Mouse (Mus musculus): ENCODE data around the gene Gdf9.
"Not testable (repeated sequence)": the region's sequence is repeated elsewhere in the genome, so short reads cannot be mapped to it uniquely, and the experiment has no call there.

Gene Gdf9

DNA sequence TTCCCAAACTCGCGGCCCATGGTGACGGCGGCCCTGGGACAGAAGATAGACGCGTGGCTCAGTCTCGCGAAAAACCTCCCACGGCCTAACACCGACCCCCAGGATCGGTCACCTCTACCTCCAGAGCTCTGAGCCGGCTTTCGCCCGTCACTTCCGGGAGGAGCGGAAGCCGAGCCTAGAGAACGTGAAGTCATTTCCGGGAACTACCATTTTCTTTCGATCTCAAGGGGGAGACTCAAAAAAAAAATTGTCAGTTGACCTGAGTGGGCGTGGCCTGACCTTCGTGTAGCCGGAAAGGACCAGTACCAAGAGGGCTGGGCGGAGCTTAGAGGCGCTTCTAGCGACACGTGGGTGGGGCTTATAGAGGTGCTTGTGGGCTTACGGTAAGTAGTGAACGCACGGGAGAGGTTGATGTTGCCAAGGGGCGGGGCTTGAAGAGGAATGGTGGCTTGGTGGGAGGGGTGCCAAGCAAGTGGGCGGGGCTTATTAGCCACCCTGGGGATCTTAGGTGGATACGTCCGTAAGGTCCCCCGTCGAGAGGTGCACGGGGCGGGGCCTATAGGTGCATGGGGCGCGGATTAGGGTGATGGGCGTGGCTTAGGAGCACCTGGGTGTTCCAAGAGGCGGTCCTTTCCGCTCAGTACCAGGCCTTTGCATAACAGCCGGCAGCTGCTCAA, at the start of gene Gdf9, which contains the start of gene Uqcrq:
Gene Gdf9 (plus strand): TSS at position 354 of the 677 bp plus-strand sequence.
Gene Uqcrq (minus strand): TSS at position 162 of the 677 bp plus-strand sequence.
- peak; percentile 100 for DNase-seq

DNA sequence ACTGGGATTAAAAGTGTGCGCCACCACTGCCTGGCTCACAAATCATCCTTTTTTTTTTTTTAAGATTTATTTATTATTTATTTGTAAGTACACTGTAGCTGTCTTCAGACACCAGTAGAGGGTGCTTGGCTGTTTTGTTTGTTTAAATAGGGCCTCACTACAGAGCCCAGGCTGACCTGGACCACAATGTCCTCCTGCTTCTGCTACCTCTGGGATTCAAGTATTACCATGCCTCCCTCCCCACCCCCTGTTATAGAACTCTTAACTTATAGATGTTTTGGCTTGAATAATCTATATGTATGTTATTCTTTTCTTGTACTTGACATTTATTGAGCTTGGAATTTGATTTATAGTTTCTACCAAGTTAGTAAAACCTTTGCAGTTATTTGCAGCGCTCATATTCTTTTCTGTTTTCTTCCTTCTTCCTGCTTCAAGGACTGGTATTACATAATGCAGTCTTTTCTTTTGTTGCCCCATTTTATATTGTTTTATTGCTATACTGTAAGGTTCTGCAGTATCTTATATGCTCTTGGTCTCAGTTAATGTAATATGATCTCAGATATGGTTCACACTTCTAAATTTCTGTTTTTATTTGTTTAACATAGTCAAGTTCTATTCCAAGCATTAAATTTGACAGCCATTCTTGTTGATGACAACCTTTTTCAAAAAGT, 46.9 kb upstream of the Gdf9 start:
- no peak for DNase-seq

DNA sequence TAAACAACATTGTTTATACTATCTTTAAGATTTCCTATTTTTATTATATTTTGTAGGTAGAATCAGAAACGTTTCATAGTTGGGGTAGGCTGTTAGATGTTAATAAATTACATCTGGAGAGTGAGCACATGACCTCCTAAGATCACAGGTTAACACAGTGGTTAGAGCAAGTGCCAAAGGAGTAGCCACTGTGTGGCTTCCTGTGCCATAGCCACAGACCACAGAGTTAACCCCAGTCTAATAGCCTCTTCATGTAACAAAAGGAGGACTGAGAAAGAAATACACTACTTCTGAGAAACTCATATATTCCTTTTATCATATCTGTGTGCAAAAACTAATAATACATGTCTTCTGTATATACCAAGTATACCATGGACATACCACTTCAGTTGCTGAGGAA, 37.0 kb upstream of the Gdf9 start:
- DNase-seq = no peak

DNA sequence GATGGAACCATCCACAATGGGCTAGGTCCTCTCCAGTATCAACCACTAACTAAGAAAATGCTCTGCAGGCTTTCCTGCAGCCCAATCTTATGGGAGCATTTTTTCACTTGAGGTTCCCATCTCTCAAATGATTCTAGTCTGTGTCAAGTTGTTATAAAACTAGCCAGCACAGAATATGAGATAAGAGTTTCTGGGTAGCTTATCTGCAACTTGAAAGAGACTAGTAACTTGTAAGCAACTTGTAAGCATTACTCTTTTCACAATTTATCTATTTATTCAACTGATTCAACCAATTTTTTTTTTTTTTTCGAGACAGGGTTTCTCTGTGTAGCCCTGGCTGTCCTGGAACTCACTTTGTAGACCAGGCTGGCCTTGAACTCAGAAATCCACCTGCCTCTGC, 27.2 kb upstream of the Gdf9 start:
- no peak for DNase-seq

DNA sequence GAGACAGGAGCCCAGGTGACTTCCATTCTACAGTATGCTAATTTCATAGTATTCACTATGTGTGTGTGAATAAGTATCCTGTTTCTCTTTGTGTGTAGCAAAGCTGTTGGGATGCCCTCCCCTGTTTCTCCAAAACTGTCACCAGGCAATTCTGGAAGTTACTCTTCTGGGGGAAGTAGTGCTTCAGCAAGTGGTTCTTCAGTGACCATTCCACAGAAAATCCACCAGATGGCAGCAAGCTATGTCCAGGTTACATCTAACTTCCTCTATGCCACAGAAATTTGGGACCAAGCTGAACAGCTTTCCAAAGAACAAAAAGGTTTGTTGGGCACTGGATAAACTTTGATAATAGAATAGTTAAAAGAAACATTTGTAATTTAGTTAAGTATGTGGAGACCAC, 19.1 kb upstream of the Gdf9 start:
- DNase-seq = no peak

DNA sequence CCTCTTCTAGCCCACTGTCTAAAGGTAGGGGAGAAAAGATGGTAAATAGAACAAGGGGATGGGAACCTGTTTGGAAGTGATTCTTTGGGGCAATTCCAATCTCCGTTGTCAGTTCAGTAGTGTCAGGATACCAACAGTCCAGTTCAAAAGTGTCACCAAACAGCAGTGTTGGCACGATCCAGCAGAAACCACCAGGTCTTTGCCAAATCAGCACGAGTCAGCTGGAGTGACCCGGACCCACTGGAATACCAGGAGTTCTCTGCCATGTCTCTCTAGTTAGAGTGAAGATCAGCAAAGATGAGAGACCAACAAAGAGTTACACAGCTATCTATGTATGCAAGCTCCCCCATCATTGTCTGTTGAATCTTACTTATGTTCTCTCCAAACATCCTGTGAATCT, 17.0 kb upstream of the Gdf9 start:
- no peak for DNase-seq

DNA sequence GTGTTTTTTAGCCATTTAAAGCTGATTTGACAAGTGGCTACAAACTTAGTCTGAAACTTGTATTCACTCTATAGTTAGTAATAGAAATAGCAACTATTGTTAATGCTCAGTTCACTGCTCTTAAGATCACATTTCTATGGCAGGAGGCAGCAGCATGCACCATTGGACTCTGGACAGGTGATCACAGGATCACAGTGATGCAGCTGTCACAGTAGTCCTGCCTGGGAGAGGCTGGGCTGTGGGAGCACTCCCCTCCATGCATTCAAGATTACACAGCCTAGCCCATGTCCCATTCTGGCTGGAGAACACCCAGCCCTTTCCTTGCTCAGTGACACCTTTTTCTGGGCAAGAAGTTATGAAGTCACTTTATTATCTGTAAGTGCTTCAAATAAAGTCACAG, 12.8 kb upstream of the Gdf9 start:
- DNase-seq = no peak

DNA sequence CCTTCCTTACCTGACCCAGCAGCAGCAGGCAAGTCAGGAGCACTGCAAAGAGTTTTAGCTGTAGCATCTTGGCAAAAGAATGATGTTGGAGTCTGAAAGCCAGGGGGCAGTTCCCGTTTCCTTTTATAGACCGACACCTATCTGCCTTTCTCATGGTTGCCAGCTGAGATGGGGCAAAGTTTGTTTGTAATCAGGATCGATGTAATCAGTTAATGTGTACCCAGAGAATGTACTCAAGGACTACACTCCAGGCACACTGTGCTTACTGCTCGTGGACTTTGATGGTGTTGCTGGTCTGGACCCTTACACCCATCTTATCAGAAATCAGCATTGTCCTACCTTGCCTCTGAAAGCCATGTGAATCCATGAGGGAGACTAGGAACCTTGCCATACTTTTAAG, 7.8 kb upstream of the Gdf9 start, which contains the start of gene Leap2:
Gene Leap2 (minus strand): TSS at position 135 of the 400 bp plus-strand sequence.
- no peak for DNase-seq

DNA sequence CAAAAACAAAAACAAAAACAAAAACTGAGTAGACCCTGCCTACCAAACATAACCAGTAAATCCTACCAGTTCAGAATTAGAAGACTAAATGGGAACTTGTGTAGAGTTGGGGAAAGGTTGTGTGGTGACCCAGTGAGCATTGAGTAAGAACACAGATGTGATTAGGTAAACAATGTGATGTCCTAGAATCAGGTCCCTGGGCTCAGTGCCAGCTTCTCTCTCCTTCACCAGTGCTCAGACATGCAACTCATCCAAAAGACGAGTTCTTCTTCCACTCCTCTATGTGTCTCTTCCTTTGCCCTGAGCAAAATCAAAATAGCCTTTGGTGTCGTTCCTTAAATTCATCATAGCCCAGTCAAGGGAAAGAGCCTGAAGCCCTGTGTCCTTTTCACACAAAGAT, 6.0 kb upstream of the Gdf9 start:
- DNase-seq = peak in 1 of 2 experiments; percentile 54

DNA sequence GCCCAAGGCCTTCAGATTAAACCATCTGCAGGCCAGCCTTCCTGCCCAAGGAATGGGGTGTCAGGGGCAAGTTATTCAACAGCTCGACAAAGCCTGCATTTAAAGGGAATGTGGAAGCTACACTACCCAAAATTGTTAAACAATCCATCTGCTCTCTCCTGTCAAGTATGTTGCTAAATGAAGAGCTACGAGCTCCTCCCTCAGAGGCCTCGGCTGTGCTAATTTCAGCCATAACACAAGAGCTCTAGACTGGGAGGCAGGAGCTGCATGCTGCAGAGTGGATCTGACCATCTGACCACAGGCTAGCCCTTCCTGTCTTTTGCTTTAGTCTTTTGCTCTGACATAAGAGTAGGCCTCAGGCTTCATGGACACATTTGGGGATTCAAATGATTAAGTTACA, 5.6 kb upstream of the Gdf9 start:
- no peak for DNase-seq

DNA sequence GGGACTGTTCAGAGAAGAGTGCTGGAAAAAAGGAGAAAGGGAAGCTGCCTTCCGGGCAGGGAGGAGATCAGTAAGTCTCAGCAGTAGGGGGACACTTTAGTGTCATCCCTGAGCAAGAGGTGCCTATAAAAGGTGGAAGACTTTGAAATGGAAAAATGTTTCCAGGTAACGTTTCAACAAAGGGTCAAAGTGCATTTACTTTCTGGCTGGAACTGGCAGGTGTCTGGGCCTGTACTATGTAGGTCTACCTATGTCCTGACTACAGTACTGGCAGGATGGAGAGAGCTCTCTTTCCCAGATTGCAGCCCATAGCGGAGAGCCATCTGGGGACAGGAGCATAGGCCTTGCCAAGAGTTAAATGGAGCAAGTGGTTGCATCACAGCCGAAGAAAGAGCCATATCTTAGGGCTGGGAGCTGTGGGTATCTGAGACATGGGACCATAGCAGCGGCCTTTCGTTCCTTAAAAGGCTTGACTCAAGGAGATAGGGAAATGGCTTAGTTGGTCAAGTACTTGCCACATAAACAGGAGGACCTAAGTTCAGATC, 5.0 kb upstream of the Gdf9 start:
- peak in 1 of 2 experiments; percentile 43 for DNase-seq

DNA sequence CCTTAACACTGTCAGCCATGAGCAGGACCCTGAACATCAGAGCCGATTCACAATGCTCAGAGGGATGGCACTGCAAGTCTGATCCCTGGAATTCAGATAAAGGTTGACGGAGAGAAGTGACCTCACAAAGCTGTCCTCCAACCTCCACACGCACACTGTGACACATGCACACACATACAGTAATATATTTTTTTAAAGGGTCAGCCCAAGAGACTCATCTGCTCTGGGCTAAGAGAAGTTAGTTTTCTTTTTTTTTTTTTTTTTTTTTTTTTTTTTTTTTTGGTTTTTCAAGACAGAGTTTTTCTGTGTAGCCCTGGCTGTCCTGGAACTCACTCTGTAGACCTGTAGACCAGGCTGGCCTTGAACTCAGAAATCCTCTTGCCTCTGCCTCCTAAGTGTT, 3.9 kb upstream of the Gdf9 start:
- not testable (repeated sequence) for DNase-seq

DNA sequence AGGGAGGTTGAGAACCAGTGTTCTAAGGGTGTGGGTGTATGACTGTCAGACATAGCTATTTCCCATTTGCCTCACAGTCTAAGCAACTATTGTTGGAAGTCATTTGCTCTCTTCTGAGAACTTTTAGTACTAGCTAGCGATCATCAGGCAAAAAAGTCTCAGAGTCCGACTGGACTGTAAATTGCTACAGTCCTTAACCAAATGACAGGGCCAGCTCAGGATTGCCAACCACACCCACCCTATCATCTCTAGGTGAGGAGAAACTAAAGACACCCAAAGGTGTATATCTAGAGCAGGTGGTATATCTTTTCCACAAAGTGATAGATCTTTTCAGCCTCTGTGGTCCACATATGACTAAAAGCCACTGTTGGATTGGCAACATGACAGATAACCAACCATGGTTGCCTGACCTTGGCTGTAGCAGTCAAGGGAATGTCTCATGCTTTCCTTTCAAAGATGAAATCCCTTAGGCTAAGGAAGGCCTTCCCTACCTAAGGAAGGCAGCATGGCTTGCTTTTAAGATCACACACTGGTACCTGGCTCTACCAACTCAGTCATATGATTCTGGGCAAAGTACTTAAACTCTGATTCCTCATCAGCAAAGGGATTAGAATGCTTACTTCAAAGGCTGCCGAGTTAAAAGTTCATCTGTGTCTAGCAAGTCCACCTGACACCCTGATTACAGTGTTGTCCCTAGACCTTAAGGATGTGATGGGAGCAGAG, 2.7 kb upstream of the Gdf9 start:
- DNase-seq = no peak

DNA sequence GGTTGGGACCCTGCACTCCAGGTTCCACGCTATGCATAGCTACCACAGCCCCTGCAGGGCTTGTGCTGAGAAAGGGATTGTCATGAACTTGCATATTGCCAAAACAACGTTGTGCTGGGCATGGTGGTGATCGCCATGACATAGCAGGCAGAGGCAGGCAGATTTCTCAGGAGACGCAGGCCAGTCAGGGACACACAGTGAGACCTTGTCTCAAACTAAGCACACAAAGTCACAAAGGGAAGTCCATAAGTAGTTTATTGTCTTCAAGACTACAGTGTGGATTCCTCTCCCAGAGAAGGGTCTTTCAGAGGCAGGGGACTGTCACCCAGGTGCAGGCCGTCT, 2.1 kb upstream of the Gdf9 start:
- no peak for DNase-seq

DNA sequence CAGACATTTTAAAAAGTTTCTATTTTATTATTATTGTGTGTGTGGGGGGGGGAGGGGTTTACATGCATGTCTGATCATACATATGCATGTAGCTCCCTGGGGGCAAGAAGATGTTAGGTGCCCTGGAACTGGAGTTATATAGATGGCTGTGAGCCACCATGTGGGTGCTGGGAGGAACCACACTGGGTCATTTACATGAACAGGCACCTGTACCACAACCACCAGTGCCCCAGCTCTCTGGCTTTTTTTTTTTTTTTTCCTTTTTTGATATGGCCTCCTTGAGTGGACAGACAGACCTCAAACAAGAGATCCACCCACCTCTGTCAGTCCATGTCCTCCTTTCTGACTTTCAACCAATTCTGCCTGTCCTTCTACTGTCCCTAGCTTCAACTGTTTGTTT, 1.6 kb upstream of the Gdf9 start:
- no peak for DNase-seq

DNA sequence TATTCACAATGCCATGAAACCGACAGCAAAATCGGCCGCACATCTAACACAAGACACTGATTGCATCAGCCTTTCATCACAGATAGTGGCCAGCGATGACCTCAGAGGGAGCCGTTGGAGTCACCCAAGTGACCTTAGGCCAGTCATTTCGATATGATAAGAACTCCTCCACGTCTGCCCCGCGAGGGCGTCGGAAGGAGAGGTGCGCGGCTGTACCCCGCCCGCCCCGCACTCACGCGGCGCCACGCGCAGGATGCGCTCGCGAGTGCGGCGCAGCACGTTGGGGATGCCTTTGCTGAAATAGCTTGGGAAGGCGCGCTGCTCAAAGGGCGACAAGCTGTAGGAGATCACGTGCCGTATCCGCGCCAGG, 538 bp upstream of the Gdf9 start:
- no peak for DNase-seq

DNA sequence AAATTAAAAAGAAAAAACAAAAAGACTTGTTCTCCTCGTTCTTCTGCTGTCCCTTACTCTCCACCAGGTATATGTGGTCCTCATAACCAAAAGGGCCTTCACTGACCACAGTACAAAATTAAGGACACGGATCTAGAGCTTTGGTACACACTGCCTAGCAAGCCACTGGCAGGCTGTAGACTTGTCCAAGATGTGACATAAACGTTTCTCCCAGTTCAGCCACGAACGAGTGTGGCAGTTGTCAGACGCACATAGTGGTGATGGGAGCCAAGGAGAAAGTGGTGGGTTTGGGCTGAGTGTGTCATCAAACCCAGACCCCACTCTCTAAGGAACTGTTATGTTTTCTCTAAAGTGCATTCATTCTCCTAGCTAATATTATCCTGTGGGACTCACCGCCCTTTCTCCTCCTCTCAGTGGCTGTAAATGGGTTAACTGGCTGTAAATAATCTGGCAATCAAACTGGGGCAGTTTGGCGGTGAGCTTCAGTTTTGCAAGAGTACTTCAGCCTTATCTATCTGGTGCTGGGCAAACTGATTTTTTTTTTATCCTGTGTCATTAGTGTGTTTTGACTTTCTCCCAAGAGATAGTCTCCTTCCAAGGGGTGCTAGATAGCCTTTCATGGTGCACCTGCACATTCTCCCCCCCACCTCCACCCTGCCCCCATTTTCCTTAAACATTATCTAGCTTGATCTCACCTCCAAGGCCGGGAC, 679 bp downstream of the Gdf9 start:
- no peak for DNase-seq

DNA sequence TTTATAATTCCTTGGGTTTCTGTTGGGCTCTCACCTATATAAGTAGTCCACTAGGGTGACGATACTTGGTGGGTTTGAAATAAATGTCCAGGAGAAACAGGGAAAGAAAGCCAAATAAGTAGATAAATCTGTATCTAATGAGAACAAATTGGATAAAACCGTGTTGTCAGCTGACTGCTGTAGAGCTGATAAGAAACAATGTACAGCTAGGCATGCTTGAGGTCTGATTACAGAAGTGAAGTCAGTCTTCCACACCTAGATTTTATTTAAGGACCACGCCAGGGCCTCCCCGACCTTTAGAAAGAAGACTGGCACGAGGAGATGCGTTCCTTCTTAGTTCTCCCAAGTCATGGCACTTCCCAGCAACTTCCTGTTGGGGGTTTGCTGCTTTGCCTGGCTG, 2.2 kb downstream of the Gdf9 start:
- no peak for DNase-seq

DNA sequence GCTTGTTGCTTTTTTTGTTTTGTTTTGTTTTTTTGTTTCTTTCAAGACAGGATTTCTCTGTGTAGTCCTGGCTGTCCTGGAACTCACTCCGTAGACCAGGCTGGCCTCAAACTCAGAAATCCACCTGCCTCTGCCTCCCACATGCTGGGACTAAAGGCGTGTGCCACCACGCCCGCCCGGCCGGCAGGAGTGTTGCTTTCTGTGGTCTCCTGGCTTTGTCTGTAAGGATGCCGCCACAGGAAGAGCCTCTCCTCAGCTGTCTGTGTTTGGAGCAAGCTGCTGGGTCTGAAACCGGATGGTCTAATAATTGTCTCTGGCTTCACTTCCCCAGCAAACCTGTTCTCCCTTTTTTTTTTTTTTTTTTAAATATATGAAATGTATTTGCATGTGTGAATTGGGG, 4.7 kb downstream of the Gdf9 start:
- no peak for DNase-seq

DNA sequence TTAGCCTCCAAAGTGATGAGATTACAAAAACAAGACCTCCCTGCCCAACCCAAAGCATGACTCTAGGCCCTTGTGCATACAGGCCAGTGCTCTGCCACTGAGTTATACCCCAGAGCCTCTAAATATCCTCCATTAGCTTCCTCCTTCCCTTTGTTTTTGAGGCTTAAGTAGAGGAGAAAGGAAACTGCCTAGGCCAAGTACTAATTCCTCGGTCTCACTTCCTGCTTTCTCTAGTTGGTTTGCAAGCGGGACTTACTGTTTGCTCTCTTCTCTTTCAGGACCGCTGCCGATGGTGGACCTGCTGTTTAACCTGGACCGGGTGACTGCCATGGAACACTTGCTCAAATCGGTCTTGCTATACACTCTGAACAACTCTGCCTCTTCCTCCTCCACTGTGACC, 5.5 kb downstream of the Gdf9 start:
- no peak for DNase-seq

DNA sequence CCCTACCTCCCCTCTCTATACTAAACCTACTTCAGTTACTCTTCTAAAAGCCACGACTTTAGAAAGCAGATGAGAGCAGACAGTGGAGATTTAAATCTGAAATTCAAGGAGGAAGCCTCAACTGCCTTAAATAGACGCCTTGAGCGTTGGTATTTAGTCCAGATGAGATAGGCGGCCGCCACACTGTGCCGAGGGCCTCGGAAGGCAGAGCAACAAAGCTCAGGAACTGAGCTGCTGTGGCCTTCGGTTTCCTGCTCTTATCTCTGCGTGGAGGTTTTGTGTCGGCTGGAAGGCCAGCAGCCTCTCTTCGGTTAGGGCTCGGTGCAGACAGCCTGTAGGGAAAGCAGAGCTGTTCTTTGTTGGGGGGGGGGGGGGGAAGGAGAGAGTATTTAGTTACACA, 11.1 kb downstream of the Gdf9 start:
- DNase-seq = no peak

DNA sequence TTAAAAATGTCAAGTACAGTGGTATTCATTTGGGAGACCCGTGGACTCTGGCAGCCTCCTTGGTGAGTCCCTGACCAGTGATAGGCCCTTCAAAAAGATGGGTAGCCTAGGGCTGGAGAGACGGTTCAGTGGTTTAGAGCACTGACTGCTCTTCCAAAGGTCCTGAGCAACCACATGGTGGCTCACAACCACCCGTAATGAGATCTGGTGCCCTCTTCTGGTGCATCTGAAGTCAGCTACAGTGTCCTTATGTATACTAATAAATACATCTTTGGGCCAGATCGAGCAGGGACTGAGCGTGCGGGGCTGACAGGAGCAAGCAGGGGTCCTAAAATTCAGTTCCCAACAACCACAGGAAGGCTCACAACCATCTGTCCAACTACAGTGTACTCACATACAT, 13.0 kb downstream of the Gdf9 start:
- DNase-seq = peak in 1 of 2 experiments; percentile 63

DNA sequence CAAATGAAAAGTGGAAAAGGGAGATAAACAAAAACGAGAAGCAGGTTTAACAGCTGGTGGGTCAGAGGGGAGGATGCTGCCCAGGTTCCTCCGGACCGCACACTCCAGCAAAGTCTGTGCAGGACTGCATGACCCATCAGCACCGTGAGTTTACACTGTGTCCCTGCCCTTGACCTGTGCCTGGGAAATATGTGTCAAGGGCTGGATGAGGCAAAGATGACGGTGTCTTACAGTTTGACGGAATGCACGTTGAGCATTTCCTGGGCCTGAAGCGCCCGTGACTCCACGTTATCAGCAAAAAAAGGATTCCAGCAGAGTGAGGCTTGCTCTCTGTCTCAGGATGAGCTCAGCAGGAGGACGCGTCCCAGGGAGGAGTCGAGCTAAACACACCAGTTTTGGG, 14.7 kb downstream of the Gdf9 start:
- no peak for DNase-seq

Measured in kidney, postnatal 25 days (tissue).